Mouse (Mus musculus) stomach, postnatal 0 days (tissue): Measurements from ENCODE around the gene Per1. TPM values are rescaled to one million over a fixed set of nuclear protein-coding genes. Genes with fewer than 3 reads are reported as not detected.

Experiments used
- ATAC-seq: fragments of 200-750 bp; cut with Nextera tagmentation; 2 replicates; pipeline ENCODE4 v1.8.0; 2017; ENCODE audit not compliant: low FRiP score, low TSS enrichment
- DNase-seq: peaks from one replicate; pipeline ENCODE4 v3.0.0-alpha.2; 2016; ENCODE audit warnings: low spot score
- H3K27ac ChIP-seq: fragments of 300-500 bp; sonication (generic); replicated peaks from 2 replicates; pipeline ENCODE4 v1.5.1; 2014; ENCODE audit warnings: mild to moderate bottlenecking, control low read depth
- H3K27me3 ChIP-seq: fragments of 300-500 bp; sonication (generic); 2 replicates; pipeline ENCODE4 v1.6.1; 2014; ENCODE audit warnings: low read length; ENCODE audit not compliant: control insufficient read depth, insufficient read depth
- H3K36me3 ChIP-seq: fragments of 300-500 bp; sonication (generic); 2 replicates; pipeline ENCODE4 v1.6.1; 2014; ENCODE audit warnings: low read length, mixed read lengths; ENCODE audit not compliant: control insufficient read depth, insufficient read depth
- H3K4me1 ChIP-seq: fragments of 300-500 bp; sonication (generic); replicated peaks from 2 replicates; pipeline ENCODE4 v1.6.1; 2014; ENCODE audit warnings: antibody characterized with exemption; ENCODE audit not compliant: control insufficient read depth, insufficient read depth
- H3K4me2 ChIP-seq: fragments of 300-500 bp; sonication (generic); replicated peaks from 2 replicates; pipeline ENCODE4 v1.6.1; 2014; ENCODE audit warnings: low read depth, mild to moderate bottlenecking, control low read depth, moderate library complexity
- H3K4me3 ChIP-seq: fragments of 300-500 bp; sonication (generic); 2 replicates; pipeline ENCODE4 v1.5.1; 2014; ENCODE audit warnings: low read depth, low read length, control low read depth
- H3K9ac ChIP-seq: fragments of 300-500 bp; sonication (generic); 2 replicates; pipeline ENCODE4 v1.6.1; 2014; ENCODE audit warnings: mild to moderate bottlenecking, low read length, control low read depth, mixed read lengths
- H3K9me3 ChIP-seq: fragments of 300-500 bp; sonication (generic); 2 replicates; pipeline ENCODE4 v1.6.1; 2016; ENCODE audit warnings: low read length; ENCODE audit not compliant: control insufficient read depth
- CTCF ChIP-seq: IDR thresholded peaks from 2 replicates; pipeline ENCODE4 v1.5.1; 2016; ENCODE audit warnings: antibody characterized with exemption, low read depth, mild to moderate bottlenecking, moderate library complexity
- EP300 ChIP-seq: optimal IDR thresholded peaks from 2 replicates; pipeline ENCODE3; 2016; ENCODE audit warnings: antibody characterized with exemption
- WGBS: fragments of 180-500 bp; shearing (Covaris S2); extraction: QIAGEN DNeasy Blood & Tissue Kit; methylation state at CpG from one replicate; pipeline ENCODE4 v1.1.7; 2014; 5-methylcytosine and 5-hydroxymethylcytosine counted together
- polyA plus RNA-seq: library from polyadenylated mRNA; unstranded; fragments of >200 nt; fragmentation: Nextera tagmentation; extraction: Ambion mirVana; gene quantifications from 2 replicates; pipeline ENCODE4 v1.2.1, GENCODE M21; 2015

Gene Per1
- polyA plus RNA-seq, 1 experiment from 2014 or later, result 13.1 TPM

- no peak for TF ChIP-seq EP300
- 0 out of 2 replicates have a peak, but pooled peaks have one; percentile 10 for TF ChIP-seq CTCF
- H3K9ac ChIP-seq, result peak overlapping the region; percentile 100
- no peaks in the 10 kb centered on the region for H3K9me3 ChIP-seq
- DNase-seq (peak; percentile 47), ATAC-seq (peak; percentile 10; the same call in 1 of the 2 replicates)
- 7% methylated on average over 25 of the region's 25 CpGs for WGBS
- H3K4me2 ChIP-seq, result peak overlapping the region; percentile 78
- no peaks in the 10 kb centered on the region for H3K27me3 ChIP-seq
- peak overlapping the region; percentile 97 for H3K27ac ChIP-seq
- peak overlapping the region; percentile 98 for H3K4me3 ChIP-seq
- H3K4me1 ChIP-seq, result peaks cover 7% of the 10 kb centered on the region; the same call in 1 of the 2 replicates
- peaks cover 7% of the 10 kb centered on the region; the same call in 1 of the 2 replicates for H3K36me3 ChIP-seq
Observed at GRCm38 (mm10) chr11:69088856-69089615, 6.0 kb upstream of the Per1 start.

GRCm38 (mm10) chr11:69089616-69090290 lies 5.3 kb upstream of the Per1 start:
- ATAC-seq (no peak), DNase-seq (no peak)
- TF ChIP-seq CTCF (0 out of 2 replicates have a peak, but pooled peaks have one; percentile 1), EP300 (no peak)
- Histone ChIP-seq H3K9ac (peak overlapping the region; percentile 100), H3K27ac (peak overlapping the region; percentile 97), H3K9me3 (no peaks in the 10 kb centered on the region), H3K4me3 (peak overlapping the region; percentile 98), H3K27me3 (no peaks in the 10 kb centered on the region), H3K4me1 (peaks cover 7% of the 10 kb centered on the region; the same call in 1 of the 2 replicates), H3K36me3 (peaks cover 7% of the 10 kb centered on the region; the same call in 1 of the 2 replicates), H3K4me2 (peak overlapping the region; percentile 78)
- 75% methylated on average over 12 of the region's 12 CpGs for WGBS

- Histone ChIP-seq H3K4me2 (peak overlapping the region; percentile 14; the same call in 1 of the 2 replicates), H3K36me3 (peaks cover 7% of the 10 kb centered on the region; the same call in 1 of the 2 replicates), H3K4me3 (no peak overlapping the region), H3K27me3 (no peaks in the 10 kb centered on the region), H3K9ac (no peak overlapping the region), H3K9me3 (no peaks in the 10 kb centered on the region), H3K4me1 (peaks cover 7% of the 10 kb centered on the region; the same call in 1 of the 2 replicates), H3K27ac (no peak overlapping the region)
- TF ChIP-seq EP300, result no peak
- no peak for TF ChIP-seq CTCF
- ATAC-seq (no peak), DNase-seq (no peak)
- 47% methylated on average over 6 of the region's 6 CpGs for WGBS
Observed at GRCm38 (mm10) chr11:69090367-69090766, 4.7 kb upstream of the Per1 start.

GRCm38 (mm10) chr11:69091566-69092385 lies 3.2 kb upstream of the Per1 start:
- Histone ChIP-seq H3K4me3 (no peak overlapping the region), H3K36me3 (peaks cover 7% of the 10 kb centered on the region; the same call in 1 of the 2 replicates), H3K4me2 (no peak overlapping the region), H3K27me3 (no peaks in the 10 kb centered on the region), H3K27ac (0 out of 2 replicates have a peak overlapping the region, but pooled peaks have one; percentile 18), H3K9ac (no peak overlapping the region), H3K9me3 (no peaks in the 10 kb centered on the region), H3K4me1 (peaks cover 7% of the 10 kb centered on the region; the same call in 1 of the 2 replicates)
- TF ChIP-seq EP300 (no peak), CTCF (no peak)
- ATAC-seq (no peak), DNase-seq (no peak)
- WGBS, result 59% methylated on average over 7 of the region's 7 CpGs

GRCm38 (mm10) chr11:69092386-69092751 lies 2.6 kb upstream of the Per1 start:
- H3K4me3 ChIP-seq, result no peak overlapping the region
- TF ChIP-seq EP300 (no peak), CTCF (peak; percentile 84)
- peaks cover 7% of the 10 kb centered on the region; the same call in 1 of the 2 replicates for H3K36me3 ChIP-seq
- H3K27ac ChIP-seq, result peak overlapping the region; percentile 25; the same call in 1 of the 2 replicates
- peaks cover 7% of the 10 kb centered on the region; the same call in 1 of the 2 replicates for H3K4me1 ChIP-seq
- H3K4me2 ChIP-seq, result no peak overlapping the region
- no peak overlapping the region for H3K9ac ChIP-seq
- H3K27me3 ChIP-seq, result no peaks in the 10 kb centered on the region
- ATAC-seq (no peak), DNase-seq (peak; percentile 92)
- 4% methylated on average over 3 of the region's 3 CpGs for WGBS
- no peaks in the 10 kb centered on the region for H3K9me3 ChIP-seq
